Mouse (Mus musculus): ENCODE results near the gene Hat1.

Gene Hat1

DNA sequence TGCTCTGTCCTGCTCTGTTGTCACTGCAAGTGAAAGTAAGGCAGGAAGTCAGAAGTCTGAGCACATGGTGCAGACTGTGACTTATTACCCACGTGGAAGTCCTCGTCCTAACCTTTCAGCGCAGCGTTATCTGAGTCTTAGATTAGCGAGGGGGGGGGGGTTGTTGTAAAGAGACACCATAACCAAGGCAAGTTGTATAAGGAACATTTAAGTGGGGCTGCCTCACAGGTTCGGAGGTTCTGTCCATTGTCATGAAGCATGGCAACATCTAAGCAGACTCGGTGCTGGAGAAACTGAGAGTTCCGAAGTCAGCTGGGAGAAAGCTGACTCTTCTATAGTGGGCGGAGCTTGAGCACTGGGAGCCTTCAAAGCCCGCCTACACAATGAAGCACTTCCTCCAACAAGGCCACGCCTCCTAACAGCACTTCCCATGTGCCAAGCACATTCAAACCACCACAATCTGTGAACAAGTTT is 12.3 kb upstream of the Hat1 start:
- DNase-seq (ENCODE audit: low read depth, low spot score): no peak

DNA sequence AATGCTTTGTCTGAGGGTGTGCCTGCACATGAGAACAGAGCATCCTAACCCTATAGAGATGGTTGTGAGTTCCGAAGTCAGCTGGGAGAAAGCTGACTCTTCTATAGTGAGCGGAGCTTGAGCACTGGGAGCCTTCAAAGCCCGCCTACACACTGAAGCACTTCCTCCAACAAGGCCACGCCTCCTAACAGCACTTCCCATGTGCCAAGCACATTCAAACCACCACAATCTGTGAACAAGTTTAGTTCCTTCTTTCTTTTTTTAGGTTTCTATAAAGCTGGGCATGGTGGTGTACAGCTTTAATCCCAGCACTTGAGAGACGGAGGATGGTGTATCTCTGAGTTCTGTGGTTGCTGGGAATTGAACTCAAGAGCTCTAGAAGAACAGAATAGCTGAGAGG is 11.3 kb upstream of the Hat1 start:
- DNase-seq (ENCODE audit: low read depth, low spot score): no peak

DNA sequence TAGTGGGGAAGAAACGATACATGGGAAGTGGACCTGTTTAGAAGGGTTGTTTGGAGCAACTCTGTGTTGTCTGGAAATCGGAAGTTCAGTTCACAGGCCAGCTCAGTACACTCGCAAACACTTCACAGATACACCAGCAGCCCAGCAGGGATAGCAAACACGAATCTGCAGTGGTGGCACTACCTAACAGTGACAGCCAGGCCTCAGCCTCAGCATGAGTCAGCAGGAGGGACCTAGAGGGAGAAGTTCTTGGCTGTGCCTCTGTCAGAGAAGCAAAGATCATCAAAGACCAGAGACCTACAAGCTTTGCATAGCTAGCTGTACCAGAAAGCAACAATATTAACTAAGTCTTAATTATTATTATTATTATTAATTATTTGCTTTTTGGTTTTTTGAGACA is 6.8 kb upstream of the Hat1 start:
- DNase-seq (ENCODE audit: low read depth, low spot score): no peak

DNA sequence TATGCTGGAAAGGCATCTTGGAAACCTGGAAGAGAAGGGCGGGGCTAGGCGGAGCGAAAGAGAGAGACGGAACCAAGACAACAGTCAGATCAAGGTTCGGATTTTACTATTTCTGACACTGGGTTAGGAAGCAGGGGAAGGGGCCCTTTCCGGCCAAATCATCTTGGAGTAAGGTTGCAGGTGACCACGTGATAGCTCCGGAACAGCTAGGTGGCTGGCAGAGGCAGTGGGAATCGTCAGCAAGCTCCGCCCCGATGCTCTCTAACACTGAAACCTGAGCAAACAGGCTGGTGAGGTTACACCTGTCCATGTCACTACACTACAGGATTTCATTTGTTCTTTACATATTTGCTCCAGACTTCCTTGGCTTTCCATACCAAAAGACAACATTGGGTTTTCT is 4.9 kb upstream of the Hat1 start:
- DNase-seq (ENCODE audit: low read depth, low spot score): no peak

DNA sequence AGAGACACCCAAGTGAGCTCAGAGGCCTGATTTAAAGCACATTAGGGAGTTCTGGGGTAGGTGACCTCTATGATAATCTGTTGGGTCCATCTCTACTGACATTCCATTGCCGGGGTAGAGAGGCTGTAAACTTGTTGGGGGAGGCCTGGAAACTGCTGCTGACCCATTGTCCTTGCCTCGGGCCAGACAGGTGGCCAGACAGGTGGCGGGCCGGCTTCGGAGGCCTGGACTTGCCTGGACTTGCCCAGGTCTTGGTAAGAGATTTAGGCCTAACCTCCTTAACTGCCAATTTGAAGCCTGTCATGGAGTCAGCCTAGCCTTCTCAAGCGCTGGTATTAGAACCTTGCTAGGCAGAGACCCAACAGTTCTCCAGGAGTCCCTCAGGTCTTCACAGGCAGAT is 992 bp upstream of the Hat1 start:
- DNase-seq (ENCODE audit: low read depth, low spot score): no peak

DNA sequence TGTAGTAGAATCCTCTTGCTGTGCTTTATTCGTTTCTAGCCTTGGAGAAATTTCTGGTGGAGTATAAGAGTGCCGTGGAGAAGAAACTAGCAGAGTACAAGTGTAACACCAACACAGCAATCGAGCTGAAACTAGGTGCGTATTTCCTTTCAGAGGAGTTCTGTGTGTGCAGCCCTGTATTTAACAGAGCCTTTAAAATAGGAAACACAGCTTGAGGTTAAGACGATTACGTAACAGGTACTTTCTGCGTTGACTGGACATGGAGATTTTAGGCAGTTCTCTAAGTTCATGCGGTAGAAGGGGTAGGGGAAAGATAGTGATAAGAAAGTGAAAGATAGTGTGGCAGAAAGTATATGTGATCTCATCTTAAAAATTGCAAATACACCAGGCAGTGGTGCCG is 1.1 kb downstream of the Hat1 start:
- no peak for DNase-seq (ENCODE audit: low read depth, low spot score)

DNA sequence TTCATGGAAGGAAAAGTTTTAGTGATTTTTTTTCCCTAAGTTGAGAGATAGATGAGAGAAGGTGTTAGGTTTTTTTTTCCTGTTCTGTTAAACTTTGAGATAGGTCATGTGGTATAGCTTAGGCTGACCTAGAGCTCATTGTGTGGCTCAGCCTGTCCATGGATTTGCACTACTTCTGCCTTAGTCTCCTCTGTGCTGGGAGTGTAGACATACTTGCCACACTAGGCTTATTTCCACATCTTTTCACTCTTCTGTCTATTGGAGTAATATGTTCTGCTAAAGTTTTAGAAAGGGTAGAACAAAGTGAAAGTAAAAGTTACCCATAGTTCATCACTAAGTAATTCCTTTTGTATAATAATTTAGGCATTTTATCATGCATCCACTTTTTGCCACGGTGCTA is 16.9 kb downstream of the Hat1 start:
- no peak for DNase-seq (ENCODE audit: low read depth, low spot score)

DNA sequence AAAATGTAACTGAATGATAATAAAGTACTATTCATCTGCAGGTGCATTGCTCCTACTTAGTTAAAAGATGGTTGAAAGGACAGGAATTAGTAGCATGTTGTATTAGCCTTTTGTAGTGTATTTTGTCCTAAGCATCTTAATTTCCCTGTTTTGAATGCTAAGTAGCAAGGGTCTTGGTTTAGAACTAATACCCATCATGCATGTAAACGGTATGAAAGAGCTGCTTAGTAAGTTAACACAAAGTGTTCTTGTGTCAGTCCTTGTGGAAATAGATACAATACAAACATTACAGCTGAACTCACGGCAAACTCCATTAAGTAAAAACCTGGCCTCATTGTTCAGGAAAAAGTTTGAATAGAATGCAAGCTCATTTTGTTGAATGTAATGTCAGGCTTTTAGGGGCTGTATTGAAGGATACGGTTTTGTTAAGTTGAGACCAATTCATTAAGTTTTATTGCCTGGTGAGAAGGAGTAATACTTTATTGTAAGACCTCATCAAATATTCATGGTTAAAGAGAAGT is 30.1 kb downstream of the Hat1 start:
- no peak for DNase-seq (ENCODE audit: low read depth, low spot score)

DNA sequence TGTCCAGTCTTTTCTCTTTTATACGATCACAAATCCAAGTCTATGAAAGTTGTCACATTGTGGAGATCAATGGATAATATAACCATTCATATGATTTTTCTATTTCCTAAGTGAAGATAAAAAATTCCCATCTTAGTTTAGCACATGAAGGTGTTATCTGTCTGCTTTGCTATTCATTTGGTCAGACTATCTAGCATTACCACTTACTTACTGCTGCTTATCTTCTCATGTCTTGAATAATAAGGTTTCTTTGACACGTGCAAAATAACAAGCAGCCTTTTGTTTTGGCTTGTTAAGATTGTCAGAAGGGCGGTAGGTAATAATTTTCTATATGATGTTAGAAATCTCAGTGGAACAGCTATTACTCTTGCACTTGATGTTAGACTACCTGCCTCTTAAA is 30.6 kb downstream of the Hat1 start:
- no peak for DNase-seq (ENCODE audit: low read depth, low spot score)

DNA sequence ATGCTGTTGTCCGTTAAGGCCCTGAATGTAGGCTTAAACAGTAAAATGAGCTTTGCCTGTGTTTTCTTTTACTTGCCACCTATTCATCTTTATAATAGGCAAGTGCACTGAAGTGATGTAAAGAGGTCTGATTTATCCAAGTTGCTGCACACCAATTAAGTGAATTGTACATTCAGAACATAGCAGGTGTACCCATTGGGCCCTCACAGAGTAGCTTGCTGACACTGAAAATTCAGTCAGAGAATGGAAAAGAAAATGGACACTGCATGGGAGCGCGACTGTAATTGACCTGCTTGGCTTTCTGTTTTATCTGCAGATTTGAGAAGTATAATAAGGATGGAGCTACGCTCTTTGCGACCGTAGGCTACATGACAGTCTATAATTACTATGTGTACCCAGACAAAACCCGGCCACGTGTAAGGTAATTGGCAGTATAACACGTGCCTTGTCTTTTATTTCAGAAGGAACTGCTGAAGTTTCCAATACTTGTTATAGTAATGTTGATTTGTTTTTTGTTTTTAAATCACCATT is 32.2 kb downstream of the Hat1 start:
- no peak for DNase-seq (ENCODE audit: low read depth, low spot score)

DNA sequence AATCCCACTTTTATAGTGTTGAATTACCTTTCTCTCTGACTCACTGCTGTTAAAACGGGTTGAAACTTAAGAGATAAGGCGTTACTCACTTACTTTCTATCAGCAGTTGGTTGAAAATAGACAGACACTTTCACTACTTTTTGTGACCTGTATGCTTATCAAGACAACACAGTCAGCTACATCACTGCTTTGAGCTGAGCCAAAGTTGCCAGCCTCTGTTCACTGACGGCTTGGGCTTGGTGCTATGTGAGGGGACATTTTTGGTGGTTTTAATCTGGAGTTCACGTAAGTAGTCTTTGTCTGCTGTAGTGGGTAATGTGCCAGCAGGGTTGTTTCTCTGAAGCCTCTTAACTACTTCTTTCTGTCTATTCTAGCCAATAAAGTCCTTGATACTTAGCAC is 35.8 kb downstream of the Hat1 start:
- no peak for DNase-seq (ENCODE audit: low read depth, low spot score)

DNA sequence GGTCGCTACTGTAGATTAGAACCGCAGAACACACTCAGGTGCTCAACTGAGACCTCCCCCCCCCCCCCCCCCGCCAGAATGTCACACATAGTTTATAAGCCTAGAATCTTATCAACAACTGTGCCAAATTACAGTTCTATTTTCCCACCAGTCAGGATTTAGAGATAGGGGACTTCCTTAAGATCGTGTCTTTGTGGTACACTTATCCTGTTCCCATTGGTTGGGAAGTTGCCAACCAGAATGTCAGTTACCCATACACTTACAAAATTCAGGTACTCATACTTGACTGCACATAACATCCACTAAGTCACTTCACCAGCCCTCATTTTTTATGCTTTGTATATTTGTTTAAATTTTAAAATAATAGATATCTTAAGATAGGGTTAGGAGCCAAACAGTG is 46.7 kb downstream of the Hat1 start:
- DNase-seq (ENCODE audit: low read depth, low spot score): no peak

DNA sequence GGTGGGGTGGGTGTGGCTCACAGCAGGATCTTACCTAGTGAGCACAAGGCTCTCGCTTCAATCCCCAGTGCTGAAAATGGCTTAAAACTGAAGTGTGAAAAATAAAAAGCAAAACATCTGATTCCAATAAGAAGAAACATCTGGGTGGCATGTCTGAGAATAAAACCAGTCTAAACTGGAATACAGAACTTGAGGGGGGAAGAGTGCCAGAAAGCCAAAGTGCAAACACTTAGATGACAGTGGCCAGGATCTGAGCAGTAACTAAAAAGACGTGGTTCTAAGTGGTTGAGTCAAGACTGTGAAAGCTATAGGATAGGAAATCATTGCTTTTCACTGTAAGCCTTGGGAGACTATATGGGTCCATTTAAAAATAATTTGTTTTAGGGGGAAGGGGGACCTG is 54.6 kb downstream of the Hat1 start:
- DNase-seq (ENCODE audit: low read depth, low spot score): no peak

DNA sequence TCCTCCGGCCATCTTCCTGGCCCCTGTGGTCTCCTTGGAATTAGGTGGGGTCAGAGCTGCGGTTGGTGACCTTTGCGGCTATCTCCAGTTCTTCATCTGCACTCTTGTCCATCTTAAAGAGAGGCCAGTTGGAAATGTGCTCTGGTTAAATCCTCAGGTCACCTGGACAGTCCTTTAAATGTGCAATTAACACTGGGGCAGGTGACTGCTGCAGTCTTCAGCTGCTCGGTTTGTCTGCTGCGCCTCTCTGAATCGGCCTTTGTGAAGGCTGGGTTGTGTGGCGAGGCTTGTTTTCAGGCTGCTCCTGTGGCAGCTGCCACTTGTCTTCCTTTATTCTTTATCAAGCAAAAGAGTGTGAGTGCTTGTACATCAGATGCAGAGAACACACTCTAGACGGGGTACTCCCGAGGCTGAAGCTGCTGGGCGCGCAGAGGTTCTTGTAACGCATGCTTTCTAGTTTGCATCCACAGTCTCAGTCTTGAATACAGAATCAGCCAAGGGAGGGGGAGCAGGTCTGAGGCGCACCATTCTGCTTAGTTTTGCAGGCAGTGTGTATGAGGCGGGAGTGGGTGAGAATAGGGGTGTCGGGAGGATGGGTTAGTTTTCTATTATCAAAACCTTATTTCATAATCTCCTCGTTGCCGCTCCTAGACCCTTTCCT is 56.9 kb downstream of the Hat1 start:
- no peak for DNase-seq (ENCODE audit: low read depth, low spot score)

DNA sequence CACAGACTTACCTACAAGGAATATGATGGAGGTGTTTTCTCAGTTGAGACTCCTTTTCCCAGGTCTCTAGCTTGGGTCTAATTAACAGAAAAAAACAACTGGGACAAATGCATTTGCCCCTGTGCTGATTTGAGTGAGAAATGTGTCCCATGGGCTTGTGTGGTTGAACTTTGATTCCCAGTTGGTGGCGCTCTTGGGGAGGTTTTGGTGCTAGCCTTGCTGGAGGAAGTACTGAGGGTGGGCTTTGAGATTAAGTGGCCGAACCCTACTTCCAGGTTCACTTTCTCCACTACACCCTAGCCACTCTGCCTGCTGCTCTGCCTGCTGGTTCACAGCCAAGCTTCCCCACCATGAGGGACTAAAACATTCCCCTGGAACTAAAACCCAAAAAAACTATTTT is 60.8 kb downstream of the Hat1 start:
- no peak for DNase-seq (ENCODE audit: low read depth, low spot score)

DNA sequence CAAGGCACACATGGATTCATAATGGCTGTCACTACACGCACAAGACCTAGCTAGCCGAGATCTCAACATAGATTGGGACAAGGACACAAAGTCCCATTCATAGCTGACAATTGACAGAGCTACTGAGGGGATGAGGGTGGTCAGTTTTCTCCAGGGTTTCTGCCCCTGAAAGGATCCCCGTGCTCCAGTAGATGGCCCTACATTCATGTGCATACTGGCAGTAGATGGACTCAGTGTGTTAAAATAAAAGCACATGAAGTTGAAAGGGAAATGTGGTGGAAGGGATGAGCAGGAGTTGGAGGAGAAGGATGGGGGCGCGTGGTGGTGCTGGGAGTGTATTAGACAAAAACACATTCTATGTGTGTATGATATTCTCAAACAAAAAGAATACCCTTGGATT is 63.0 kb downstream of the Hat1 start:
- no peak for DNase-seq (ENCODE audit: low read depth, low spot score)

DNA sequence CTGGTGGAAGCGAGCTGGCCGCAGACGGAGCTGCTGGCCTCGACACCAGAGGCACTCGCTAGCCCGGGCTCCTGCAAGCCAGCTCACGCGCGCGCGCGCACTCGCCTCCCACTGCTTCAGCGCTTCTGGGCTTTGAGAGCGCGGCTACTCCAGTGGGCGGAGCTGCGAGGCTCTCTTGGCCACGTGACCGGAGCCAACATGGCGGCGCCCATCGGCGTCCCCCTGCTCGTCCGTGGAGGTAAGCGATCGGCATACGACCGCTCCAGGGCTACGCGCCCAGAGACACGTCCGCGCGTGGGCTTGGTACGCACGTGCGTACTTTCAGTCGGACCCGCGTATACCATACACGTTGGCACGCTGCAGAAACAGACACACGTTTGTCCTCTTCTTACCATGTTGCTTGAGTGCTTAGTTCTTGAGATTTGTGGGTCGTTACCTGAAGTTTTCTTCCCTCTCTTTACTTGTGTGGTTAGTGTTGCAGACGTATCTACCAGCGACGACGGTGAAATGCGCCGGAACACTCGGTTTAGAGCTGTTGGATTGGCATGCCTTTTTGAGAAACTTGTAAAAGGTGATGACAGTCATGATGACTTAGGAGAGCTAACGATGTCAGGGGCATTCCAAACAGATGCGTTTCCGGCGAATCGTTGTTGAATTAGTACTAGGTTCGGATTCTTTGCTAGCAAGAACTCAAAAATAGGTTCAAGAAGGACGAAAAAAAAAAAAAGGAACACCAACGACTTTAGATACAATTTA is 64.6 kb downstream of the Hat1 start, which contains the start of gene Metap1d:
Gene Metap1d, plus strand, starts transcription at position 116 of the 756 bp plus-strand sequence.
- DNase-seq (ENCODE audit: low read depth, low spot score): peak; percentile 93

DNA sequence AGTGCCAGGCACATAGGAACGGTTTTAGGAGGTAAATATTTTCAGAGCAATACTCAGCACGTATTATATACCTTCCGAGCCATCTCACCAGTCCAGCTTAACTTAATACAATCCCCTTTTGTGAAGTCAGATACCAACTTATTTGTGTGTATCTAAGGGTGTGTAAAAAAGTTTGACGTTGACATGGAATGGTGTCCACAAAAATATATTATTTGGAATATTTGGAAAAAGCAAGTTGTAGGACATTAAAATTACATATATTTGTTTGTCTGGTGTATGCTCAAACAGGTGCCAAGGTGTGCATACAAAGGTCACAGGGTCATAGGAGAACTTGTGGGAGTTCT is 65.1 kb downstream of the Hat1 start:
- no peak for DNase-seq (ENCODE audit: low read depth, low spot score)

DNA sequence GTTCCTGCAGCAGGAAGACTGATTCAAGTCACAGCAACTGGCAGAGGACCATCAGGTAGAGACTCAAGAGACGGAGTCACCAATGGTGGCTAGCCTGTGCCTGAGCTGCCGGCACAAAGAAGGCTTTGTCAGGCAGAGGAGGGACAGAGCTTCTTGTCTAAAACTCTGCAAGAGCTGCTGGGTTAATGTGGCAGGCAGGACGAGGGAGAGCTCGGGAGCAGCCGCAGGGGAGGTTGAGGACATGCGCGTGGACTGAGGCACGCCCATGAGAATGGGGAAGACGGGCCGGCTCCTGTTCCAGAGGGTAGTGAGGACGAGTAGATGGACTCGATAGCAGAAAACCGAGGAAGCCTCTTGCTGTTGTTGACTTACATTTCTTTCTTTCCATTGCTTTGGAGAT is 69.9 kb downstream of the Hat1 start:
- DNase-seq (ENCODE audit: low read depth, low spot score): no peak

DNA sequence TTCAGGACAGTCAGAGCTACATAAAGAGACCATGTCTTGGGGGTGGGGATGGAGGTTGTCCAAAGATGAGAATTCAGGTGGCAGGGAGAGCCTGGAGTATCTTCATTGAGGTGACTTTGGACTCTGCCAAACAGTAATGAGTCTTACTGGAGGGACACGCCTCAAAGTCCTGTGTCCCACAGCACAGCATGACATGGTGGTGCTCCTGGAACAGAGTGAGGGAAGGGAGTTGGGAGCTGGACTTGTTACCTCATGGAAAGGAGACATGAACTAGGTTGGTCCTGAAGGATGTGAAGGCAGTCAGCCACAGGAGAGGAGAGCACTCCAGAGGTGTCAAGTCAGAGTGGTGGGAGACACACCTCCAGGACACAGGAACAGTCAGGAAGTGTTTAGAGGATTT is 70.9 kb downstream of the Hat1 start:
- no peak for DNase-seq (ENCODE audit: low read depth, low spot score)

DNA sequence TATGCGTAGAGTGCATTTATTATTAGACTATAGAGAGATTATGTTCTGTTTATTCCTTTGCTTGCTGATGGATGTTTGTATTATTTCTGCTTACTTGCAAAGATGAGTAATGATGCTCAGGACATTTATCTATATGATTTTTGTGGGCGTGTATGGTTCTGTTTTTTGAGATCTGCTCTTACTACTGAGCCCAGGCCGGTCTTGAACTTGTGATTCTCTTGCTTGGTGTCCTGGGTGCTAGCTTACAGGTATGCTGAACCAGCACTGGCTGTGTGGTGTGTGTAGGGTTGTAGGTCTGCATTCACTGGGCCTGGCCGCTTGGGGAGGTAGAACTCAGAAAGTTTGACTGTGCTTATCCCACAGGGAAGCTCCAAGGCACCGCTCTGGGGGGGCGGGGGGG is 72.4 kb downstream of the Hat1 start:
- DNase-seq (ENCODE audit: low read depth, low spot score): no peak

DNA sequence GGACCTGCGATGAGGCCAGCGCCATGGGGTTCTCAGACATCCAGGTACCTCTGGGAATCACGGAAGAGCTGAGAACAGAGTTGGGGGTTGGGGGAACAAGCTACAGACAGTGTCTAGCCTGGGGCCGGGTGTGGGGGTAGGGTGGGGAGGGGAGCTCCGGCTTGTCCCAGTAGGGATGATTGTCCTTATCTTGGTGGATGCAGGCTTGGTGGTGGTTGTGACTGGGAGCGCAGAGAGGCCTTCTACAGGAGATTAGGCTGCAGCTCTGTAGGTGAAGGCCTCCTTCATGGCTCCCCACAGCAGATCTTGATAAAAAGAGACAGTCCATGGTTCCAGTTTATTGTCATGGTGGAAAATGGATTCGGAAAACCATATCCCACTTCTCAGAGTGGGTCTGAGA is 72.8 kb downstream of the Hat1 start:
- DNase-seq (ENCODE audit: low read depth, low spot score): no peak

DNA sequence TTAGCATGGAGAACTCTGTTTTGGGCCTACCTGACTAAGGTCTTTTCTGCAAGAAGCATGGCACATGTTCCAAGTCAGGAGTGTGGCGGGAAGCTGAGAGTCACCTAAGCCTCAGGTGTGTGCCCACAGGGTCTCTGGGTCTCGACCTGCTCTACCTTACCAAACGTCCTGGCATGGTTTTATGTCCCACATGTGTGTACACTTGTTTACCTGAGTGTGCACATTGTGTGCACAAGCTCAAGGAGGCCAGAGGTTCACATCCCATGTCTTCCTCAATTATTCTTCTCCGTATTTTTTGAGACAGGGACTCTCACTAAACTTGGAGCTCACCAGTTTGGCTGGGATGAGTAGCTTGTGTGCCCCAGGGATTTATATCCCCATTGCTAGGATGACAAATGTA is 73.3 kb downstream of the Hat1 start:
- no peak for DNase-seq (ENCODE audit: low read depth, low spot score)
